Mouse (Mus musculus) heart, embryonic 14.5 days (tissue): ENCODE measurements at regions not wholly inside any gene's neighbourhood (a gene's known extent, or its start where the extent isn't known, plus 50 kb on each side); places are given as distances from the start of the nearest gene placed in this dataset.

Experiments used
- ATAC-seq: fragments of 200-750 bp; cut with Nextera tagmentation; 2 replicates; pipeline ENCODE4 v1.8.0; 2017; ENCODE audit warnings: low read depth, moderate TSS enrichment; ENCODE audit not compliant: insufficient number of reproducible peaks, insufficient read depth, low FRiP score
- H3K27ac ChIP-seq, 2 experiments: fragments of 200-500 bp in 1 of 2; fragments of 300-500 bp in 1 of 2; sonication (generic) in 1 of 2; replicated peaks in 1 of 2; 2 replicates each; pipeline ENCODE4 v1.5.1; 2012 to 2014; ENCODE audit warnings: low read depth in 2 of 2, low read length in 2 of 2, control low read depth in 1 of 2, mild to moderate bottlenecking in 1 of 2, mixed read lengths in 1 of 2; ENCODE audit not compliant: control insufficient read depth in 1 of 2, insufficient read depth in 1 of 2
- H3K27me3 ChIP-seq: fragments of 300-500 bp; sonication (generic); 2 replicates; pipeline ENCODE4 v1.6.1; 2014; ENCODE audit warnings: mild to moderate bottlenecking, low read length, control low read depth; ENCODE audit not compliant: control insufficient read depth, insufficient read depth
- H3K36me3 ChIP-seq: fragments of 300-500 bp; sonication (generic); 2 replicates; pipeline ENCODE4 v1.6.1; 2014; ENCODE audit warnings: mild to moderate bottlenecking, control low read depth, low read length, mixed read lengths; ENCODE audit not compliant: control insufficient read depth, insufficient read depth
- H3K4me1 ChIP-seq, 2 experiments: fragments of 200-500 bp in 1 of 2; fragments of 300-500 bp in 1 of 2; sonication (generic) in 1 of 2; 2 replicates each; pipeline ENCODE4 v1.6.1; 2012 to 2014; ENCODE audit warnings: low read length in 2 of 2, control low read depth in 1 of 2, mixed read lengths in 1 of 2; ENCODE audit not compliant: control insufficient read depth in 2 of 2, insufficient read depth in 2 of 2
- H3K4me2 ChIP-seq: fragments of 300-500 bp; sonication (generic); 2 replicates; pipeline ENCODE4 v1.6.1; 2014; ENCODE audit warnings: mild to moderate bottlenecking, low read length
- H3K4me3 ChIP-seq, 2 experiments: fragments of 200-500 bp in 1 of 2; fragments of 300-500 bp in 1 of 2; sonication (generic) in 1 of 2; 2 replicates each; pipeline ENCODE4 v1.5.1; 2012 to 2014; ENCODE audit warnings: low read length in 2 of 2, mild to moderate bottlenecking in 2 of 2, control low read depth in 1 of 2, low read depth in 1 of 2, moderate library complexity in 1 of 2; ENCODE audit not compliant: control insufficient read depth in 1 of 2, insufficient read depth in 1 of 2
- H3K9ac ChIP-seq: fragments of 300-500 bp; sonication (generic); 2 replicates; pipeline ENCODE4 v1.6.1; 2014; ENCODE audit warnings: mild to moderate bottlenecking, low read length
- H3K9me3 ChIP-seq: fragments of 300-500 bp; sonication (generic); 2 replicates; pipeline ENCODE4 v1.6.1; 2016; ENCODE audit warnings: low read length, control low read depth; ENCODE audit not compliant: control insufficient read depth
- WGBS: fragments of 180-500 bp; shearing (Covaris S2); extraction: QIAGEN DNeasy Blood & Tissue Kit; methylation state at CpG from one replicate; pipeline ENCODE4 v1.1.7; 2014; 5-methylcytosine and 5-hydroxymethylcytosine counted together

DNA sequence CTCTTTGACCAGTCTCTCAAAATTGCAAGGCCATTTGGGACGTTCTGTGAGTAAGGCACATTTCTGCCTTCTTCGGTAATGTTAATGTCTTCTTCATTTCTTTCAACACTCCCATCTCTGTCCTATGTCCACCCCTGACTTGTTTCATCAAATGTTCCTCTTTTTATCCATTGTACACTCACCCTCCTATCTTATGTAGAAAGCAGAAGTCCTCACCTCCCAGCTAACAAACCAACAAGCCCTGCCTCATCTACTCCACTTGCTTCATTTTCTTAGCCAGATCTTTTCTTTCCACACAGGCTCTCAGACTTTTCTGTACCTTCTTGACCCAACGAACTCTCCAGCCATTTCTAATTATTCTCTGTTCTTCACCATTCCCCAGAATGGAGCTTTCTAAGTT is 179.2 kb upstream of the Cnr1 start:
- 78% methylated on average over 3 of the region's 3 CpGs for WGBS
- no peaks in the 10 kb centered on the region for H3K9me3 ChIP-seq
- H3K4me1 ChIP-seq, result no peaks in the 10 kb centered on the region
- no peaks in the 10 kb centered on the region for H3K36me3 ChIP-seq
- no peaks in the 10 kb centered on the region for H3K27me3 ChIP-seq
- no peak overlapping the region for H3K9ac ChIP-seq
- ATAC-seq, result no peak
- H3K4me2 ChIP-seq, result no peak overlapping the region
- no peak overlapping the region for H3K27ac ChIP-seq
- H3K4me3 ChIP-seq, result no peak overlapping the region

DNA sequence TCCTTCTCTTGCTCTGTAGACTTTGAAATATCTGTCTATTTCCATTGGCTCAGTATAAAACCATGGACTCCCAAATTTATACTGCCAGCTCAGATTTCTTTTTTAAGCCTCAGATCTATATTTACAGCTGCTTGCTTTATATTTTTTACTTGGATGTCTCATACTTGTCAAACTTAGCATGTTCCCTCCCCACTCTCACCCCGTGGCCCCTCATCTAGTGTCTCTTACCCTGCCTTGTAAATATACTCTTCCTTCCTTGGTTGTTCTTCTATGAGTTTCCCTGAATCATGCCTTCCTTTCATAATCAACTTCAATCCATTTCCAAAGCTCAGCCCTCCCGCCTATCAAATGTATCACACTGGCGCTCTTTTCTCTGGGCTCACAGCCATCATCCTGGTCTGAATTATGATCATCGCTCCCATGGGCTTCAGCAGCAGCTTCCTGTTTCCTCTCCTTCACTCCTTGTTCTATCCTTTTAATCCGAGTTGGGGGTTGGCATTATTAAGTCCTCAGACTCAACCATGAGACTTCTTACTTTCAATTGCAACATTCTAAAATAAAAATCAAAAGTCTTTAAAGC is 177.0 kb upstream of the Cnr1 start:
- no peaks in the 10 kb centered on the region for H3K4me1 ChIP-seq
- no peaks in the 10 kb centered on the region for H3K36me3 ChIP-seq
- no peaks in the 10 kb centered on the region for H3K27me3 ChIP-seq
- no peak overlapping the region for H3K9ac ChIP-seq
- H3K27ac ChIP-seq, result no peak overlapping the region
- ATAC-seq, result no peak
- no peaks in the 10 kb centered on the region for H3K9me3 ChIP-seq
- no peak overlapping the region for H3K4me2 ChIP-seq
- H3K4me3 ChIP-seq, result no peak overlapping the region
- WGBS, result 77% methylated on average over 5 of the region's 5 CpGs

DNA sequence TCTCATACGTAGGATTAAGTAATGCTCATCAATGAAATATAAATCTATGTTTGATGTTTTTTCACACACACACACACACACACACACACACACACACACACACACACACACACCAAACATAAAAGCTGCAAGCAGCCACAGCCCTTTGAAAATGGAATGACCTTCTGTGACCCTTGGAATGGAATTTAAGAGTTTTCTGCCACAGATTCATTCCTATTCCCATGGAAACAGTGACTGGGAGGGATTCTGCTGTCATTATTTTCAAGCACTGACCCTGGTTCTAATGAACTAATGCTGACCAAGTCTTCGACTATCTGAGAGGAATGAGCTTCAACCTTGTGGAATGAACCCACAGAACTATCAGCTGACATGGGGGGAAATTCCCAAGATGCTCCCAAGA is 156.7 kb upstream of the Cnr1 start:
- no peak overlapping the region for H3K27ac ChIP-seq
- H3K4me1 ChIP-seq, result no peaks in the 10 kb centered on the region
- H3K9ac ChIP-seq, result no peak overlapping the region
- no peaks in the 10 kb centered on the region for H3K36me3 ChIP-seq
- ATAC-seq, result no peak
- H3K9me3 ChIP-seq, result no peaks in the 10 kb centered on the region
- H3K27me3 ChIP-seq, result no peaks in the 10 kb centered on the region
- H3K4me3 ChIP-seq, result no peak overlapping the region
- WGBS, result 73% methylated on average over 2 of the region's 2 CpGs
- H3K4me2 ChIP-seq, result no peak overlapping the region

DNA sequence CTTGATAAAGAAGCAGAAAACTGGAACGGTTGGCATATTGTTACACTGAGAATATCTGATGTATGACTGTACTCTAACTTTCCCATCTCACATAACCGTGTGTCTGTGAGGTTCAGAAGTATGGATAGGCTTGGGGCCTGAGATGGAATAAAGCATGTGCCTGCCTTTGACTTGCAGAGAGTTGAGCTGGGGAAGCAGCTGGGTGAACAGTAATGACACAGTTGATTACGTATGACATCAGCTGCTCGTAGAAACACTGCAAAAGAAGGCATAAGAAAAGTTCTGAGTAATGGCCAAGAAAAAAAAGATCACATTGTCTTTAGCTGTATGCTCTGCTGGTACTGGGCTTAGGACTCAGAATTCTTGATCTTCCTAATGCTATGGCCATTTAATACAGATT is 138.4 kb upstream of the Cnr1 start:
- no peak for ATAC-seq
- H3K27ac ChIP-seq, result no peak overlapping the region
- WGBS, result 86% methylated on average over 4 of the region's 4 CpGs
- no peaks in the 10 kb centered on the region for H3K36me3 ChIP-seq
- no peaks in the 10 kb centered on the region for H3K4me1 ChIP-seq
- H3K9ac ChIP-seq, result no peak overlapping the region
- no peak overlapping the region for H3K4me3 ChIP-seq
- no peaks in the 10 kb centered on the region for H3K9me3 ChIP-seq
- H3K4me2 ChIP-seq, result no peak overlapping the region
- no peaks in the 10 kb centered on the region for H3K27me3 ChIP-seq

DNA sequence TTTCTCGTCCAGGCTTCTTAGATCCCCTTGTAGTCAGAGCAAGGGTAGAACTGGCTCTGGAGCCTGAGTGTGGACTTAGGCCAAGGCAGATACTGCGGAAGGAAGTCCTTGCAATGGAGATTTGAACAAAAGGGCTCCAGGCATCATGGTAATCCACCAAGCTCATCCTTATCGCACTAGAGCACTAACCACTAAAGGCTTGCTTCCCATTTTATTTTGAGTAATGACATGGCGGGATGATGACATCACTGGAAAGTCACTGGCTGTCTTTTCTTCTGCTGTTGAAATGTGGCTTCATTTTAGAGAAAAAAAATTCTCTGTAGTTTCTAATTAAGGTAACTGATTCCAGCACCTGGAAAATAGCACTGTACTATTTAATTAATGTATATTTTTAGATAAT is 137.4 kb upstream of the Cnr1 start:
- Histone ChIP-seq H3K4me1 (no peaks in the 10 kb centered on the region), H3K27ac (no peak overlapping the region), H3K27me3 (no peaks in the 10 kb centered on the region), H3K4me2 (no peak overlapping the region), H3K4me3 (no peak overlapping the region), H3K36me3 (no peaks in the 10 kb centered on the region), H3K9me3 (no peaks in the 10 kb centered on the region), H3K9ac (no peak overlapping the region)
- ATAC-seq, result no peak
- 81% methylated on average over 4 of the region's 4 CpGs for WGBS

DNA sequence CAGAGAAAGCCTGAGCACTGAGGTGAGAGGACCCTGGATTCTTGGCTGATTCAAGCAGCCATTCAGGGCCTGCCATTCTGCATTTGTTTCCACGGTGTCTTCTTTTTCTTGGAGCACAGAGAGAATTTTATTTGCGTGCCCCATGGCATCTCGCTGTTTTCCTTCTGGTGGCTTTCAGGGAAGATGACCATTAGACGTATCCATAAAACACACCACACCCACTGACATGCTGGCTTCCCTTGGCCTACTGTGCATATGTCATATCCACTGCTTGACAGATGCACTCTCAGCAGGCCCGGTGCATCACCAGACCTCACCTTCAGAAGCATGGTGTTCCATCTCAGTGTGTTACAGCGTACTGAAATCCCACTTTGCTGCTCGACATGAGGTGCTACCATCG is 131.0 kb upstream of the Cnr1 start:
- no peak for ATAC-seq
- Histone ChIP-seq H3K4me1 (no peaks in the 10 kb centered on the region), H3K9me3 (no peaks in the 10 kb centered on the region), H3K27me3 (no peaks in the 10 kb centered on the region), H3K4me3 (no peak overlapping the region), H3K4me2 (no peak overlapping the region), H3K36me3 (no peaks in the 10 kb centered on the region), H3K9ac (no peak overlapping the region), H3K27ac (no peak overlapping the region)
- WGBS, result 88% methylated on average over 8 of the region's 8 CpGs

DNA sequence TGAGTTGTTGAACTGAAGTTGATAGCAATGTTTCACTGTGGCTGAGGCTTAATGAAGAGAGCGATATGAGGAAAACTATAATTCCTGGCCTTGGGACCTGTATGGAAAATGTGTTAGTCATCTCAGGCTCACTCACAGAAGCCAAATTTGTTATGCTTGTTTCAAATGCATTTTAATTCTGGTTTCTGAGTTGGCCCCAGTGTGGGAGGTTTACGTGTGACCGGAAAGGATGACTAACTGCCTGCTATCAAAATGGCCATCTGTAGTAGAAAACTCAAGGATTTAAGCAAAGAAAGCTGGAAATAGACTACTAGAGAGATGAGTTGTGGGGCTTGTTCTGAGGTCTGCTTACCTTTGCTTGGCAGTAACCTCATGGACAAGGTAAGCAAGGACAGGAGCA is 128.9 kb upstream of the Cnr1 start:
- H3K4me2 ChIP-seq, result no peak overlapping the region

DNA sequence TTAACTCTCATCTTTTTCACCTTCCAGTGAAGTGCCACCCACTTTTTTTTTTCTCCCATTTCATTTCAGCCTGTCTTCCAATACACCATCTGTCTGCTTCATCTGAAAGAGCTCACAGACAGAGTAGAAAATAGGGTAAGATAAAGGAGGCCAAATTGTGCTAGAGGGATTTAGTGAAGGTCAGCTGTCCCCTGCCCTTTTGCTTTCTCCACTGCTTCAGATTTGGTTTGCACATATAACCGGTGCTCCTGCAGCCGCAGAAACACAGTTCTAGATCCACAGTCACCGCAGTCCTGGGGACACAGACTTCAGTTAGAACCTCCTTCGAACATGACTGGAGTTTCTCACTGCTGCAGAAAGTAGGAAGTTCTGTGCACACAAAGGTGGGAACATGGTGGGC is 126.4 kb upstream of the Cnr1 start:
- Histone ChIP-seq H3K27me3 (no peaks in the 10 kb centered on the region), H3K36me3 (no peaks in the 10 kb centered on the region), H3K4me3 (no peak overlapping the region), H3K4me2 (no peak overlapping the region), H3K9ac (no peak overlapping the region), H3K9me3 (0 out of 2 replicates have a peak, but pooled peaks cover 6% of the 10 kb centered on the region), H3K4me1 (no peaks in the 10 kb centered on the region), H3K27ac (no peak overlapping the region)
- ATAC-seq, result no peak
- WGBS, result 83% methylated on average over 4 of the region's 4 CpGs

More for the DNA sequence above, 128.9 kb upstream of the Cnr1 start:
- no peaks in the 10 kb centered on the region for H3K9me3 ChIP-seq
- ATAC-seq, result no peak
- no peaks in the 10 kb centered on the region for H3K4me1 ChIP-seq
- no peak overlapping the region for H3K4me3 ChIP-seq
- no peaks in the 10 kb centered on the region for H3K36me3 ChIP-seq
- no peaks in the 10 kb centered on the region for H3K27me3 ChIP-seq
- H3K9ac ChIP-seq, result no peak overlapping the region
- no peak overlapping the region for H3K27ac ChIP-seq
- WGBS, result 91% methylated on average over 3 of the region's 3 CpGs
